Mouse (Mus musculus): ENCODE data around the gene Mfsd4b1. TPM values are rescaled to one million over a fixed set of nuclear protein-coding genes. Genes with fewer than 3 reads are reported as not detected.
"Not testable (repeated sequence)": the region's sequence is repeated elsewhere in the genome, so short reads cannot be mapped to it uniquely, and the experiment has no call there.

The Mfsd4b1 gene
- polyA plus RNA-seq, 1 experiment from 2014 or later = 0.09 TPM

GRCm38 (mm10) chr10:40029610-40030009, 4.5 kb upstream of the Mfsd4b1 start:
- Histone ChIP-seq H3K9ac (no peak overlapping the region), H3K9me3 (no peaks in the 10 kb centered on the region), H3K27ac (no peak overlapping the region), H3K36me3 (no peaks in the 10 kb centered on the region), H3K4me2 (no peak overlapping the region), H3K27me3 (replicated peaks) (no peaks in the 10 kb centered on the region), H3K4me3 (replicated peaks) (no peak overlapping the region), H3K4me1 (peaks cover 3% of the 10 kb centered on the region; the same call in 1 of the 2 replicates)
- WGBS = 81% methylated on average over 2 of the region's 2 CpGs
- no peak for ATAC-seq (ENCODE audit: insufficient read depth, low FRiP score, low read depth)

DNA sequence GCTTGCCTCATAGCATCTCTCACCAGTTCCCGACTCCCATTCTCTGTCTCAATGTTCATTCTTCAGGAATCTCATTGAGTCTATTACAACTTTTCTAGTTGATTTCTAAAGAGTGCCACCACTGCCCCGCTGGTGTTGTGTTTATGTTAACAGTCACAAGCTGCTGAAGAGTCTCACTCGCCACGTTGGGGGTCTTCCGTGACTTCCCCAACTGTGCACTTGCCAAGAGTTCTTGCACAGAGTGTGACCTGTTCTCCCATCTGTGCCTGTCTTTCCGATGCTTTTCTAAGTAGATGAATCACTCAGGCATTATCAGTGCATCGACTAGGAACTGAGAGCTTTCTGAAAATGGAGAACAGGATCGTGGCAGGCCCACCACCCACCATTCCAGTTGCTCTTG, 3.0 kb upstream of the Mfsd4b1 start:
- 77% methylated on average over 8 of the region's 8 CpGs for WGBS
- no peaks in the 10 kb centered on the region for H3K9me3 ChIP-seq
- H3K9ac ChIP-seq = no peak overlapping the region
- no peak for ATAC-seq (ENCODE audit: insufficient read depth, low FRiP score, low read depth)
- peaks cover 3% of the 10 kb centered on the region; the same call in 1 of the 2 replicates for H3K4me1 ChIP-seq
- H3K27me3 ChIP-seq (replicated peaks) = no peaks in the 10 kb centered on the region
- no peak overlapping the region for H3K4me3 ChIP-seq (replicated peaks)
- no peak overlapping the region for H3K4me2 ChIP-seq
- no peaks in the 10 kb centered on the region for H3K36me3 ChIP-seq
- H3K27ac ChIP-seq = no peak overlapping the region

DNA sequence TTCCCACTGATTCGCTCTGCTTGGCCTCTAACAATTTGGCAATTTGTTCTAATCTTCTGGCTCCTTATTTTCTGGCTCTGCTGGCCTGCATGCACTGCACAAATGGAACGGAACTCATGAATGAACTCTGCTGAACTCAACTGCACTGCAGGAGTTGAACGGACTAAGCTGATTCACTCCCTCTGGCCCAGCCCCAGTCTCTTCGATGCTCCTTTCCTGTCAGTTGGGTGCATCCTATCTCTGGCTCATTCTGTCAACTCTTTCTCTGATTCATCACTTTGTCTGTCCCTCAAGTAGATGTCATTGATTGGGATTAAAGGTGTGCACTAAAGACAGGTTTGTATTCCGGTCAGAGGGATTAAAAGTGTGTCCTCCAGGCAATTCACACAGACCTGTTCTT, 1.5 kb upstream of the Mfsd4b1 start:
- peaks cover 3% of the 10 kb centered on the region; the same call in 1 of the 2 replicates for H3K4me1 ChIP-seq
- ATAC-seq (ENCODE audit: insufficient read depth, low FRiP score, low read depth) = no peak
- H3K4me2 ChIP-seq = no peak overlapping the region
- H3K27me3 ChIP-seq (replicated peaks) = no peaks in the 10 kb centered on the region
- H3K9me3 ChIP-seq = no peaks in the 10 kb centered on the region
- 93% methylated on average over 5 of the region's 5 CpGs for WGBS
- H3K9ac ChIP-seq = no peak overlapping the region
- H3K27ac ChIP-seq = no peak overlapping the region
- H3K4me3 ChIP-seq (replicated peaks) = no peak overlapping the region
- no peaks in the 10 kb centered on the region for H3K36me3 ChIP-seq

DNA sequence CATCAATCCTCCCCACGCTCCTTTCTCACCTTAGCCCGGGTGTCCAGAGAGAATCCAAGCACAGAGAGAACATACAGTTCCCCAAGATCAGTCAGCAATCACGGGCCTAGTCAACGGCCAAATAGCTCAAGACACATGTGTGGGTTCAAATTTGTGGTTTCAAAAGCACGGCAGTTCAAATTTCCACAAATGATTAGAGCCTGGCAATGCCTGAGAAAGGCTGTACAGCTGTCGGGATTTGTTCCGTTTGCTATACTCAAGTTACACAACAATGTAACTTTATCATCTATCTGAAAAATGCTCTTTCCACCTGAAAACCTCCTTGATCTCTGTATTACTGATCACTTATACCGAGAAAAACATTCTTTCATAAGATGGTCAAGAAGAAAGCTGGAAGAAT, 492 bp upstream of the Mfsd4b1 start:
- no peaks in the 10 kb centered on the region for H3K36me3 ChIP-seq
- H3K27me3 ChIP-seq (replicated peaks) = no peaks in the 10 kb centered on the region
- no peak for ATAC-seq (ENCODE audit: insufficient read depth, low FRiP score, low read depth)
- H3K4me1 ChIP-seq = peaks cover 3% of the 10 kb centered on the region; the same call in 1 of the 2 replicates
- 62% methylated on average over 8 of the region's 8 CpGs for WGBS
- peak overlapping the region; percentile 97 for H3K4me2 ChIP-seq
- H3K9ac ChIP-seq = no peak overlapping the region
- no peak overlapping the region for H3K27ac ChIP-seq
- peak overlapping the region; percentile 63 for H3K4me3 ChIP-seq (replicated peaks)
- no peaks in the 10 kb centered on the region for H3K9me3 ChIP-seq

- H3K9ac ChIP-seq = no peak overlapping the region
- H3K4me1 ChIP-seq = peaks cover 2% of the 10 kb centered on the region; the same call in 1 of the 2 replicates
- no peaks in the 10 kb centered on the region for H3K36me3 ChIP-seq
- no peak overlapping the region for H3K4me2 ChIP-seq
- 65% methylated on average over 2 of the region's 2 CpGs for WGBS
- H3K9me3 ChIP-seq = no peaks in the 10 kb centered on the region
- no peak overlapping the region for H3K27ac ChIP-seq
- ATAC-seq (ENCODE audit: insufficient read depth, low FRiP score, low read depth) = no peak
- no peak overlapping the region for H3K4me3 ChIP-seq (replicated peaks)
- no peaks in the 10 kb centered on the region for H3K27me3 ChIP-seq (replicated peaks)
Observed at GRCm38 (mm10) chr10:40020401-40020800, 4.7 kb downstream of the Mfsd4b1 start.

DNA sequence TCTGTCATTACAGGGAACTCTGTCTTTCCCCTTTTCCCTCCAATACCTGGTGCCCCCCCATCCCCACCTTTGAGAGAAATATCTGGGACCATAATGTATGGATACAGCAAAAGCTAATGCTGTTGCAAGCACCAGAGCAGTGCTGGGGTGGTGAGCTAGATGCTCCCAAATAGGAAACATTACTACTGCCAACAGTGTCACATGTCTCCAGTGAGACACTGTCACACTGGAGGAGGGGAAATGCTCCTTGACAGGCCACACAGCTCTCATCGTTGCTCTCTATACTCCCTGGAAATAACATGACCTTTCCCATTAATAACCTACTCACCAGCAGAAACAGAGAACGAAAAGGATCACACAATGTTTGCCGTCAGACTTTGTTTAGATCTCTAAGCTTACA, 5.6 kb downstream of the Mfsd4b1 start:
- Histone ChIP-seq H3K36me3 (no peaks in the 10 kb centered on the region), H3K4me3 (replicated peaks) (no peak overlapping the region), H3K4me1 (no peaks in the 10 kb centered on the region), H3K27ac (no peak overlapping the region), H3K4me2 (no peak overlapping the region), H3K9ac (no peak overlapping the region), H3K27me3 (replicated peaks) (no peaks in the 10 kb centered on the region), H3K9me3 (no peaks in the 10 kb centered on the region)
- 44% methylated on average over 3 of the region's 3 CpGs for WGBS
- no peak for ATAC-seq (ENCODE audit: insufficient read depth, low FRiP score, low read depth)

DNA sequence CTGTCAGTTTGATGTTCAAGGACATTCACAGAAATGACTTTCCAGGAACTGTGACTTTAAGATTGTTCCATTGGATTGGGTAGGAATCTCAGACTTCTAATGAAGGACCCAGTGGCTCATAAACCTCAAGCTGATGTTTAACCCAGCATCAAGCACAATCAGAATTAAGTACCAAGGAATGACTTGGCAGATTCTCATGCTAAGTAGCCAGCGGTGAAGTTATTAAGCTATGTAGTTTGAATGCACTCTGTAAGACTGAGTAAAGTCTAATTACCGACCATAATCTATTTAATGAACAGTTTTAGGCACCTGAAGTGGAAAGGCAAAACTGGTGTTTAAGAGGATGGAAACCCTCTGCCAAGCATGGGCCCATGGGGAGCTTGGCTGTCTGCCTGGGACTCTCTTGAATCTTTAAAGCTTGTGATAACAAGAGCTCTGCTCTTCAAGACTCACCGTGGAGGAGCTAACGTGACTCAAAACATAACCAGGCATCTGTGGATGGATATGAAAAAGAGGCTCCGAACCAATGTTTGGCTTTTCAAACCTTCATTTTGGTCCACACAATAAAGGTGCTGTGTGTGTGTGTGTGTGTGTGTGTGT, 6.7 kb downstream of the Mfsd4b1 start:
- Histone ChIP-seq H3K4me1 (no peaks in the 10 kb centered on the region), H3K9me3 (no peaks in the 10 kb centered on the region), H3K27me3 (replicated peaks) (no peaks in the 10 kb centered on the region), H3K4me2 (no peak overlapping the region), H3K36me3 (no peaks in the 10 kb centered on the region), H3K9ac (no peak overlapping the region), H3K27ac (no peak overlapping the region), H3K4me3 (replicated peaks) (no peak overlapping the region)
- no peak for ATAC-seq (ENCODE audit: insufficient read depth, low FRiP score, low read depth)
- 80% methylated on average over 5 of the region's 5 CpGs for WGBS

GRCm38 (mm10) chr10:40009591-40009990, 15.5 kb downstream of the Mfsd4b1 start:
- no peak for ATAC-seq (ENCODE audit: insufficient read depth, low FRiP score, low read depth)
- H3K9me3 ChIP-seq = no peaks in the 10 kb centered on the region
- H3K4me2 ChIP-seq = no peak overlapping the region
- no peak overlapping the region for H3K4me3 ChIP-seq (replicated peaks)
- H3K27me3 ChIP-seq (replicated peaks) = no peaks in the 10 kb centered on the region
- no peak overlapping the region for H3K9ac ChIP-seq
- H3K4me1 ChIP-seq = no peaks in the 10 kb centered on the region
- 82% methylated on average over 11 of the region's 11 CpGs for WGBS
- H3K27ac ChIP-seq = no peak overlapping the region
- H3K36me3 ChIP-seq = no peaks in the 10 kb centered on the region

DNA sequence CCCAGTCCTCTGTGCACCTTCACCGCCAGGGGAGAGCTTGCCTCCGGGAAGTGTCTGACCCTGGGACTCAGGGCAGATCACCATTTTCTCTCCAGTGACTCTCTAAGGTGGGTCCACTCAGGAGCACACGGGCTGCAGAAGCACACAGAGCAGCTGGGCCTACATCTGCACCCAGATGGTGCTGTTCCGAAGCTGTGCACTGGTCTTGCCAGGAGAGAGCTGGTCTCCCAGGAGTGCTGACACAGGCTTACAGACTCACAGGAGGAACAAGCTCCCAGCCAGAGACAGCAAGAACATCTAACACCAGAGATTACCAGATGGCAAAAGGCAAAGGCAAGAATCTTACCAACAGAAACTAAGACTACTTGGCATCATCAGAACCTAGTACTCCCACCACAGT, 16.2 kb downstream of the Mfsd4b1 start:
- not testable (repeated sequence) for H3K4me2 ChIP-seq; H3K36me3 ChIP-seq; H3K4me1 ChIP-seq; H3K4me3 ChIP-seq (replicated peaks); ATAC-seq (ENCODE audit: insufficient read depth, low FRiP score, low read depth); H3K27me3 ChIP-seq (replicated peaks); H3K9ac ChIP-seq; H3K9me3 ChIP-seq; H3K27ac ChIP-seq
- WGBS = 58% methylated on average over 4 of the region's 4 CpGs

GRCm38 (mm10) chr10:40007953-40008352, 17.1 kb downstream of the Mfsd4b1 start:
- WGBS = 88% methylated on average over 4 of the region's 4 CpGs
- no peak overlapping the region for H3K4me2 ChIP-seq
- H3K27ac ChIP-seq = no peak overlapping the region
- no peaks in the 10 kb centered on the region for H3K9me3 ChIP-seq
- no peak overlapping the region for H3K4me3 ChIP-seq (replicated peaks)
- H3K4me1 ChIP-seq = no peaks in the 10 kb centered on the region
- no peak for ATAC-seq (ENCODE audit: insufficient read depth, low FRiP score, low read depth)
- H3K27me3 ChIP-seq (replicated peaks) = no peaks in the 10 kb centered on the region
- H3K9ac ChIP-seq = no peak overlapping the region
- H3K36me3 ChIP-seq = no peaks in the 10 kb centered on the region

DNA sequence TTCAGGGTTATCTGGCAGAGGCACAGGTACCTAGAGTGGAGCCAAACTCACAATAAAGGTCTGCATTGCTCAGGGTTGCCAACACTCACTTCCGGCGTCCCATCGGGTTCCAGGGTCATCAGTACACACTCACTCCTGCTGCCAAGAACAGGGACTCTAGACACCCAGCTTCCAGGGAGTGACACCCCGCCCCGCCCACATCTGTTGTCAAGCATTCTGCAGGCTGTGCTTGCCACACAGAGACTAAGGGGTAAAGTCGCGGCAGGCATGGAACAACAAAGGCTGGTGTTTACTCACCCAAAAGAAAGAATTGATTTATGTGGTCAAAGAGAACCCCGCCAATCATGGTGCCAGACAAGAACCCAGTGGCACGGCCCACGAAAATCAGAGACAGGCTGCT, 18.1 kb downstream of the Mfsd4b1 start:
- H3K4me3 ChIP-seq (replicated peaks) = no peak overlapping the region
- no peaks in the 10 kb centered on the region for H3K9me3 ChIP-seq
- no peak overlapping the region for H3K27ac ChIP-seq
- WGBS = 66% methylated on average over 10 of the region's 10 CpGs
- no peaks in the 10 kb centered on the region for H3K36me3 ChIP-seq
- ATAC-seq (ENCODE audit: insufficient read depth, low FRiP score, low read depth) = no peak
- H3K27me3 ChIP-seq (replicated peaks) = no peaks in the 10 kb centered on the region
- H3K4me1 ChIP-seq = no peaks in the 10 kb centered on the region
- H3K9ac ChIP-seq = no peak overlapping the region
- H3K4me2 ChIP-seq = no peak overlapping the region

GRCm38 (mm10) chr10:40000746-40001145, 24.3 kb downstream of the Mfsd4b1 start:
- H3K4me1 ChIP-seq = no peaks in the 10 kb centered on the region
- no peaks in the 10 kb centered on the region for H3K9me3 ChIP-seq
- no peaks in the 10 kb centered on the region for H3K36me3 ChIP-seq
- H3K27ac ChIP-seq = no peak overlapping the region
- H3K4me2 ChIP-seq = no peak overlapping the region
- H3K27me3 ChIP-seq (replicated peaks) = no peaks in the 10 kb centered on the region
- 91% methylated on average over 2 of the region's 2 CpGs for WGBS
- no peak overlapping the region for H3K4me3 ChIP-seq (replicated peaks)
- ATAC-seq (ENCODE audit: insufficient read depth, low FRiP score, low read depth) = no peak
- no peak overlapping the region for H3K9ac ChIP-seq

GRCm38 (mm10) chr10:39991155-39991554, 33.9 kb downstream of the Mfsd4b1 start:
- H3K9ac ChIP-seq = no peak overlapping the region
- H3K9me3 ChIP-seq = no peaks in the 10 kb centered on the region
- H3K27me3 ChIP-seq (replicated peaks) = no peaks in the 10 kb centered on the region
- no peak for ATAC-seq (ENCODE audit: insufficient read depth, low FRiP score, low read depth)
- H3K4me2 ChIP-seq = no peak overlapping the region
- no peaks in the 10 kb centered on the region for H3K4me1 ChIP-seq
- no peaks in the 10 kb centered on the region for H3K36me3 ChIP-seq
- H3K4me3 ChIP-seq (replicated peaks) = no peak overlapping the region
- H3K27ac ChIP-seq = no peak overlapping the region
- 41% methylated on average over 4 of the region's 4 CpGs for whole genome bisulfite sequencing
